Mouse (Mus musculus): Measurements from ENCODE around the gene Prdm4.

DNA sequence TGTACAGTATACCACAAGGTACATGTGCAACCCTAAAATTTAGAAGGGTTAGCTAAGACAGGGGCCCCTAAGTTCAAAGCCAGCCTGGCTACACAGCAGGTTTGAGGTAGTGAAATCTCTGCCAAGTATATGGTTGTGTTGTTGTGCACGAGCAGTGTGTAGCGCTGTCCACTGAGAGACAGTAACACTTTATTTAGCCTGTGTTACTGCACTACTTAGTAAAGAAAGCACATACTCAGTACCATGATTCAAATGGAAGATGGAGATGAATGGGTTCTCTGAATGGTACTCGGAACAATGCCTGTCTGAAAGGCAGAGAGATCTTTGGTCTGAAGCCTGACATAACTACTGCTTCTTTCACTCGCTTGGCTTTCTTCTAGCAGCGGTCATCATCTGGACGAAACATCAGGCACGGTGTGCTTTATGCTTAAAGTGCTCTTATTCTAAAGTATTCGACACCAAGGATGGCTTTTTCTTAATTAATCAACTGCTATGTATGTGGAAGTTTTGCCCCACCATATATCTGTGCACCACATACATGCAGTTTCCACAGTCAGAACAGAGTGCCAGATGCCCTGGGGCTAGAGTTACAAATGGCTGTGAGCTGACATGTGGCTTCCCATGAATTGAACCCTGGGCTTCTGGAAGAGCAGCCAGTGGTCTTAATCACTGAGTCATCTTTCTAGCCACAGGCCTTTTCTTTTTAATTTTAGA lies 31.7 kb upstream of the Prdm4 start:
- no peak for TF ChIP-seq CTCF (IDR thresholded peaks at IDR 0.05; ENCODE audit: extremely low read depth, insufficient read depth, low read length)
- no peak for TF ChIP-seq POLR2A (IDR thresholded peaks at IDR 0.05; ENCODE audit: extremely low read depth, insufficient read depth, low read length)

All from cortical plate, adult 2 months (tissue).